Mouse (Mus musculus): Measurements from ENCODE around the gene Dlg1.

- TF ChIP-seq CTCF (conservative IDR thresholded peaks at IDR 0.05; ENCODE audit: low read length) (no peak), NANOG (IDR thresholded peaks at IDR 0.05; ENCODE audit: borderline replicate concordance, low read length) (no peak), POU5F1 (IDR thresholded peaks at IDR 0.05; ENCODE audit: borderline replicate concordance, low read length) (no peak)
Observed at GRCm38 (mm10) chr16:31781015-31781414, 117.8 kb downstream of the Dlg1 start.

Measured in E14TG2a.4 (cell line).